Mouse (Mus musculus): ENCODE measurements around the gene Crlf1. TPM values are rescaled to one million over a fixed set of nuclear protein-coding genes. Genes with fewer than 3 reads are reported as not detected.

Crlf1 gene
- polyA plus RNA-seq, 1 experiment from 2014 or later = 1.9 TPM

DNA sequence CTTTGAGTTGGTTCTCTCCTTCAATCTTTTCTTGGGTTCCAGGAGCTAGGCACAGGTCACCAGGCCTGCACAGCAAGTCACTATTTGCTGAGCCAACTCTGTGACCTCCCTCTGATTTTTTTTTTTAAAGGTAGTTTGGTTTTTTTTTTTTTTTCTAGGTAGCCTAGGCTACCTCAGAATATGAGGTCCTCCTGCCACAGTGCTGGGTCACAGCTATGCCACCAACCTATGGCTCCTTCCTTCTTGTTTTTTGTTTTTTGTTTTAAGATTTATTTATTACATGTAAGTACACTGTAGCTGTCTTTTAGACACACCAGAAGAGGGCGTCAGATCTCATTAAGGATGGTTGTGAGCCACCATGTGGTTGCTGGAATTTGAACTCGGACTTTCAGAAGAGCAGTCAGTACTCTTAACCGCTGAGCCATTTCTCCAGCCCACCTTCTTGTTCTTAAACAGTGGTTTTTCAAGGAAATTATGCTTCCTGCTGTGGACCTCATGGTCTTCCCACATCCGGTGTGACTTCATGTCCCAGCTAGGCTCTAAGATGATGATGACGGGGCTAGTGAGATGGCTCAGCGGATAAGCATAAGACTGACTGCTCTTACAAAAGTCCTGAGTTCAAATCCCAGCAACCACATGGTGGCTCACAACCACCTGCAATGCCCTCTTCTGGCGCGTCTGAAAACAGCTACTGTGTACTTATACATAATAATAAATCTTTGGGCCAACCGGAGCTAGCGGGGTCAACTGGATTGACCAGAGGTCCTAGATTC is 56.6 kb downstream of the Crlf1 start:
- Histone ChIP-seq H3K27ac (no peak overlapping the region), H3K4me1 (no peaks in the 10 kb centered on the region), H3K27me3 (replicated peaks) (no peaks in the 10 kb centered on the region), H3K9me3 (no peaks in the 10 kb centered on the region), H3K4me3 (no peak overlapping the region), H3K4me2 (replicated peaks) (no peak overlapping the region), H3K9ac (no peak overlapping the region), H3K36me3 (no peaks in the 10 kb centered on the region)
- WGBS = 92% methylated on average over 10 of the region's 10 CpGs
- ATAC-seq (ENCODE audit: low FRiP score, low read depth) = no peak

DNA sequence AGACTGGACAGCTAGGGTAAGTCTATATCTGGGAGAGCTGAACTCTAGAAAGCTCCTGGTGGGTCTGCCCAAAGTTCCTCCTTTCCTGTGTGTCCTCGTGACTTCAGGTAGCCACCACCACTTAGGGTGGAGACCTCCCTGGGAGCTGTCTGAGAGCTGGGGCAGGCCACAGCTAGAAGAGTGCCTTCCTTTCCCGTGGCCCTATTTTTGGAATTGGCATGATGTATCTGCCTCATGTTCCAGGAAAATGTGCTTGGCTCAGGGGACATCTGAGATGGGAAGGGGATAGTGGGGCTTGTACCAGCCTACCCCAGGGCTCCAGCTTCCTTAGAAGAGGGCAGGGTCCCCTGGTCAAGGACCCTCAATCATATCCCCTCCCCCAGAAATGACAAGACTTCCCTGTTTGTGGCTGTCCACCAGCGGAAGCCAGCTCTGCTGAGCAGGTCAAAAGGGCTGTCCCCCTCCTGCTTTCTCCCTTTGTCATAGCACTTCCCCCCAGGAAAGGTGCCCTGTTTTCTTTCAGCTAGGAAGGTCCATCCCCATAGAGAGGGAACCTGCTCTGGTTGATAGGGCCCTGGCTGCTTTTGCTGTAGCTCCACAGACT is 58.7 kb downstream of the Crlf1 start:
- H3K9ac ChIP-seq = no peak overlapping the region
- no peak for ATAC-seq (ENCODE audit: low FRiP score, low read depth)

DNA sequence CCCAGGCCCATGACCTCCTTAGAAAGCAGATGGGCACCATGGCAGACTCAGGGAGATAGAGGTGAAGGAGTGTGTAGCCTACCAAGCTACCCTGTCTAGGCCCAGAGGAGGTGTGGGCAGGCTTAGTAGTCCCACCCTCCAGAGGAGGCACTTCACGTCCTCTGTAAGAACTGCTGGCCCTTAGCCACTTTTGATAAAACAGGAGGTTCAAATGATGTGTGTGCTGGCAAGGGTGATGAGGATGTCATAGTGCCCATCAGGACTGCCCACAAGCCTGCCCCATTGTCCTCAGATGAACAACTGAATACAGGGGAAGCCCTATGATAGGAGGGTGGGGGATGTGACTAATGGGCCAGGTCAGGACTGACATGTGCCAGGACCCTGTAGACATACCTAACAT is 59.9 kb downstream of the Crlf1 start:
- no peak overlapping the region for H3K4me3 ChIP-seq
- H3K9ac ChIP-seq = no peak overlapping the region
- no peaks in the 10 kb centered on the region for H3K27me3 ChIP-seq (replicated peaks)
- H3K4me1 ChIP-seq = no peaks in the 10 kb centered on the region
- ATAC-seq (ENCODE audit: low FRiP score, low read depth) = no peak
- WGBS = 65% methylated on average over 1 of the region's 1 CpGs
- 0 out of 2 replicates have a peak, but pooled peaks cover 4% of the 10 kb centered on the region for H3K36me3 ChIP-seq
- H3K27ac ChIP-seq = no peak overlapping the region
- no peaks in the 10 kb centered on the region for H3K9me3 ChIP-seq
- H3K4me2 ChIP-seq (replicated peaks) = no peak overlapping the region

More for the DNA sequence above, 58.7 kb downstream of the Crlf1 start:
- 0 out of 2 replicates have a peak, but pooled peaks cover 4% of the 10 kb centered on the region for H3K36me3 ChIP-seq
- no peak overlapping the region for H3K4me3 ChIP-seq
- WGBS = 79% methylated on average over 3 of the region's 3 CpGs
- no peak overlapping the region for H3K27ac ChIP-seq
- no peaks in the 10 kb centered on the region for H3K27me3 ChIP-seq (replicated peaks)
- no peaks in the 10 kb centered on the region for H3K4me1 ChIP-seq
- no peaks in the 10 kb centered on the region for H3K9me3 ChIP-seq
- H3K4me2 ChIP-seq (replicated peaks) = no peak overlapping the region

Other genes starting within 250 kb of the Crlf1 start
- gene Homer3, start 210.3 kb upstream of the Crlf1 start, polyA plus RNA-seq (2016; fragmentation: Nextera tagmentation; extraction: Ambion mirVana) = 94.3 and 99.6 TPM in 2 replicates
- gene Ddx49, start 190.7 kb upstream of the Crlf1 start, polyA plus RNA-seq (2016; fragmentation: Nextera tagmentation; extraction: Ambion mirVana) = 50.4 and 50.8 TPM in 2 replicates
- gene Cope, start 190.6 kb upstream of the Crlf1 start, polyA plus RNA-seq (2016; fragmentation: Nextera tagmentation; extraction: Ambion mirVana) = 266 and 267 TPM in 2 replicates
- 13.7 and 16.4 TPM in 2 replicates for gene Cers1, start 177.4 kb upstream of the Crlf1 start, polyA plus RNA-seq (2016; fragmentation: Nextera tagmentation; extraction: Ambion mirVana)
- gene Gdf1, start 163.3 kb upstream of the Crlf1 start, polyA plus RNA-seq (2016; fragmentation: Nextera tagmentation; extraction: Ambion mirVana) = 2.3 and 3.9 TPM in 2 replicates
- gene Upf1, start 139.9 kb upstream of the Crlf1 start, polyA plus RNA-seq (2016; fragmentation: Nextera tagmentation; extraction: Ambion mirVana) = 29.4 and 31.3 TPM in 2 replicates
- gene Comp, start 119.6 kb upstream of the Crlf1 start, polyA plus RNA-seq (2016; fragmentation: Nextera tagmentation; extraction: Ambion mirVana) = 0.42 and 0.68 TPM in 2 replicates
- gene Crtc1, start 53.6 kb upstream of the Crlf1 start, polyA plus RNA-seq (2016; fragmentation: Nextera tagmentation; extraction: Ambion mirVana) = 22.3 and 24.6 TPM in 2 replicates
- gene Klhl26, start 16.2 kb upstream of the Crlf1 start, polyA plus RNA-seq (2016; fragmentation: Nextera tagmentation; extraction: Ambion mirVana) = 20.4 and 22.5 TPM in 2 replicates
- 37.9 and 38.3 TPM in 2 replicates for gene Tmem59l, start 5.8 kb upstream of the Crlf1 start, polyA plus RNA-seq (2016; fragmentation: Nextera tagmentation; extraction: Ambion mirVana)
- gene Rex1bd, start 13.6 kb downstream of the Crlf1 start, polyA plus RNA-seq (2016; fragmentation: Nextera tagmentation; extraction: Ambion mirVana) = 123 and 135 TPM in 2 replicates
- gene Uba52, start 17.6 kb downstream of the Crlf1 start, polyA plus RNA-seq (2016; fragmentation: Nextera tagmentation; extraction: Ambion mirVana) = 766 and 781 TPM in 2 replicates
- gene Fkbp8, start 34.6 kb downstream of the Crlf1 start, polyA plus RNA-seq (2016; fragmentation: Nextera tagmentation; extraction: Ambion mirVana) = 349 and 353 TPM in 2 replicates
- gene Kxd1, start 34.8 kb downstream of the Crlf1 start, polyA plus RNA-seq (2016; fragmentation: Nextera tagmentation; extraction: Ambion mirVana) = 45.5 and 50.3 TPM in 2 replicates
- gene Ell, start 46.3 kb downstream of the Crlf1 start, polyA plus RNA-seq (2016; fragmentation: Nextera tagmentation; extraction: Ambion mirVana) = 17.8 and 19.5 TPM in 2 replicates
- gene Isyna1, start 101.2 kb downstream of the Crlf1 start, polyA plus RNA-seq (2016; fragmentation: Nextera tagmentation; extraction: Ambion mirVana) = 116 TPM in 2 replicates
- gene Ssbp4, start 115.7 kb downstream of the Crlf1 start, polyA plus RNA-seq (2016; fragmentation: Nextera tagmentation; extraction: Ambion mirVana) = 139 and 144 TPM in 2 replicates
- 0.68 and 1.3 TPM in 2 replicates for gene Lrrc25, start 123.0 kb downstream of the Crlf1 start, polyA plus RNA-seq (2016; fragmentation: Nextera tagmentation; extraction: Ambion mirVana)
- gene Gdf15, start 139.3 kb downstream of the Crlf1 start, polyA plus RNA-seq (2016; fragmentation: Nextera tagmentation; extraction: Ambion mirVana) = 0.14 TPM in 1 of 2 replicates, not detected in the other
- 181 and 188 TPM in 2 replicates for gene Pgpep1, start 167.2 kb downstream of the Crlf1 start, polyA plus RNA-seq (2016; fragmentation: Nextera tagmentation; extraction: Ambion mirVana)
- 264 and 277 TPM in 2 replicates for gene Lsm4, start 180.1 kb downstream of the Crlf1 start, polyA plus RNA-seq (2016; fragmentation: Nextera tagmentation; extraction: Ambion mirVana)
- 248 and 267 TPM in 2 replicates for gene Jund, start 205.8 kb downstream of the Crlf1 start, polyA plus RNA-seq (2016; fragmentation: Nextera tagmentation; extraction: Ambion mirVana)
- 0.06 and 0.16 TPM in 2 replicates for gene Iqcn, start 210.3 kb downstream of the Crlf1 start, polyA plus RNA-seq (2016; fragmentation: Nextera tagmentation; extraction: Ambion mirVana)
- not detected in 2 replicates for gene Gm3336, start 225.4 kb downstream of the Crlf1 start, polyA plus RNA-seq (2016; fragmentation: Nextera tagmentation; extraction: Ambion mirVana)
- gene Pde4c, start 230.6 kb downstream of the Crlf1 start, polyA plus RNA-seq (2016; fragmentation: Nextera tagmentation; extraction: Ambion mirVana) = 0.19 and 0.41 TPM in 2 replicates

All from neural tube, embryonic 12.5 days (tissue).